Mouse (Mus musculus): Measurements from ENCODE around the gene Kcnk7. TPM values are rescaled to one million over a fixed set of nuclear protein-coding genes. Genes with fewer than 3 reads are reported as not detected.

Gene Kcnk7
- polyA plus RNA-seq (2012; ENCODE audit: insufficient read depth, low replicate concordance): not detected in 2 replicates

- H3K36me3 ChIP-seq (replicated peaks; ENCODE audit: low read length): peaks cover 100% of the 10 kb centered on the region
- no peak for TF ChIP-seq GATA1 (IDR thresholded peaks at IDR 0.05; ENCODE audit: borderline replicate concordance, low read length)
- no peak for TF ChIP-seq FLI1 (IDR thresholded peaks at IDR 0.05; ENCODE audit: low read length)
- H3K9me3 ChIP-seq: no peaks in the 10 kb centered on the region
- peaks cover 53% of the 10 kb centered on the region for H3K4me1 ChIP-seq
- no peak within 1 kb of the TSS for H3K4me3 ChIP-seq (replicated peaks)
- no peaks in the 10 kb centered on the region for H3K27me3 ChIP-seq (replicated peaks)
Observed at GRCm38 (mm10) chr19:5704163-5704800, at the start of gene Kcnk7. Kcnk7 (plus strand) TSS chr19:5704367.

GRCm38 (mm10) chr19:5654720-5655298 lies 49.4 kb upstream of the Kcnk7 start:
- Histone ChIP-seq H3K36me3 (replicated peaks; ENCODE audit: low read length) (peaks cover 94% of the 10 kb centered on the region), H3K9me3 (no peaks in the 10 kb centered on the region), H3K4me1 (peaks cover 27% of the 10 kb centered on the region), H3K27me3 (replicated peaks) (no peaks in the 10 kb centered on the region), H3K4me3 (replicated peaks) (peak overlapping the region; percentile 24)
- TF ChIP-seq GATA1 (IDR thresholded peaks at IDR 0.05; ENCODE audit: borderline replicate concordance, low read length) (no peak), FLI1 (IDR thresholded peaks at IDR 0.05; ENCODE audit: low read length) (no peak)

- no peaks in the 10 kb centered on the region for H3K27me3 ChIP-seq (replicated peaks)
- H3K9me3 ChIP-seq: no peaks in the 10 kb centered on the region
- H3K4me3 ChIP-seq (replicated peaks): peak overlapping the region; percentile 85
- peaks cover 86% of the 10 kb centered on the region for H3K4me1 ChIP-seq
- no peak for TF ChIP-seq FLI1 (IDR thresholded peaks at IDR 0.05; ENCODE audit: low read length)
- H3K36me3 ChIP-seq (replicated peaks; ENCODE audit: low read length): peaks cover 76% of the 10 kb centered on the region
Observed at GRCm38 (mm10) chr19:5660942-5661751, 43.0 kb upstream of the Kcnk7 start.

- no peak for TF ChIP-seq FLI1 (IDR thresholded peaks at IDR 0.05; ENCODE audit: low read length)
- peaks cover 91% of the 10 kb centered on the region for H3K4me1 ChIP-seq
- H3K9me3 ChIP-seq: no peaks in the 10 kb centered on the region
- H3K36me3 ChIP-seq (replicated peaks; ENCODE audit: low read length): peaks cover 77% of the 10 kb centered on the region
- H3K4me3 ChIP-seq (replicated peaks): peak overlapping the region; percentile 98
- no peaks in the 10 kb centered on the region for H3K27me3 ChIP-seq (replicated peaks)
Observed at GRCm38 (mm10) chr19:5662310-5662709, 41.9 kb upstream of the Kcnk7 start.

GRCm38 (mm10) chr19:5662981-5663913 lies 40.9 kb upstream of the Kcnk7 start, which contains the start of gene Sipa1:
Sipa1 (minus strand) TSS chr19:5663707.
- peak within 1 kb of the TSS; percentile 98 for H3K4me3 ChIP-seq (replicated peaks)
- H3K4me1 ChIP-seq: peaks cover 82% of the 10 kb centered on the region
- H3K36me3 ChIP-seq (replicated peaks; ENCODE audit: low read length): peaks cover 77% of the 10 kb centered on the region
- TF ChIP-seq FLI1 (IDR thresholded peaks at IDR 0.05; ENCODE audit: low read length) (no peak), GATA1 (IDR thresholded peaks at IDR 0.05; ENCODE audit: borderline replicate concordance, low read length) (no peak)
- H3K9me3 ChIP-seq: no peaks in the 10 kb centered on the region
- H3K27me3 ChIP-seq (replicated peaks): no peaks in the 10 kb centered on the region

- no peaks in the 10 kb centered on the region for H3K9me3 ChIP-seq
- peaks cover 81% of the 10 kb centered on the region for H3K4me1 ChIP-seq
- TF ChIP-seq GATA1 (IDR thresholded peaks at IDR 0.05; ENCODE audit: borderline replicate concordance, low read length) (no peak), FLI1 (IDR thresholded peaks at IDR 0.05; ENCODE audit: low read length) (no peak)
- H3K27me3 ChIP-seq (replicated peaks): no peaks in the 10 kb centered on the region
- H3K4me3 ChIP-seq (replicated peaks): no peak overlapping the region
- H3K36me3 ChIP-seq (replicated peaks; ENCODE audit: low read length): peaks cover 78% of the 10 kb centered on the region
Observed at GRCm38 (mm10) chr19:5664669-5665257, 39.4 kb upstream of the Kcnk7 start.

GRCm38 (mm10) chr19:5665465-5665864 lies 38.7 kb upstream of the Kcnk7 start:
- Histone ChIP-seq H3K36me3 (replicated peaks; ENCODE audit: low read length) (peaks cover 78% of the 10 kb centered on the region), H3K27me3 (replicated peaks) (no peaks in the 10 kb centered on the region), H3K4me1 (peaks cover 74% of the 10 kb centered on the region), H3K9me3 (no peaks in the 10 kb centered on the region), H3K4me3 (replicated peaks) (peak overlapping the region; percentile 79)
- TF ChIP-seq FLI1 (IDR thresholded peaks at IDR 0.05; ENCODE audit: low read length) (no peak), GATA1 (IDR thresholded peaks at IDR 0.05; ENCODE audit: borderline replicate concordance, low read length) (no peak)

- peak overlapping the region; percentile 15 for H3K4me3 ChIP-seq (replicated peaks)
- TF ChIP-seq FLI1 (IDR thresholded peaks at IDR 0.05; ENCODE audit: low read length) (no peak), GATA1 (IDR thresholded peaks at IDR 0.05; ENCODE audit: borderline replicate concordance, low read length) (no peak)
Observed at GRCm38 (mm10) chr19:5666386-5666785, 37.8 kb upstream of the Kcnk7 start.

GRCm38 (mm10) chr19:5668372-5668771 lies 35.8 kb upstream of the Kcnk7 start:
- Histone ChIP-seq H3K4me3 (replicated peaks) (no peak overlapping the region), H3K36me3 (replicated peaks; ENCODE audit: low read length) (peaks cover 91% of the 10 kb centered on the region), H3K27me3 (replicated peaks) (no peaks in the 10 kb centered on the region), H3K4me1 (peaks cover 52% of the 10 kb centered on the region), H3K9me3 (no peaks in the 10 kb centered on the region)
- TF ChIP-seq GATA1 (IDR thresholded peaks at IDR 0.05; ENCODE audit: borderline replicate concordance, low read length): no peak
- no peak for TF ChIP-seq FLI1 (IDR thresholded peaks at IDR 0.05; ENCODE audit: low read length)

More at GRCm38 (mm10) chr19:5666386-5666785, 37.8 kb upstream of the Kcnk7 start:
- Histone ChIP-seq H3K36me3 (replicated peaks; ENCODE audit: low read length) (peaks cover 80% of the 10 kb centered on the region), H3K4me1 (peaks cover 66% of the 10 kb centered on the region), H3K27me3 (replicated peaks) (no peaks in the 10 kb centered on the region), H3K9me3 (no peaks in the 10 kb centered on the region)
